Mouse (Mus musculus) limb, embryonic 13.5 days (tissue): Measurements from ENCODE around the gene Cwc25. TPM values are rescaled to one million over a fixed set of nuclear protein-coding genes. Genes with fewer than 3 reads are reported as not detected.
"Not testable (repeated sequence)": the region's sequence is repeated elsewhere in the genome, so short reads cannot be mapped to it uniquely, and the experiment has no call there.

Experiments used
- ATAC-seq: fragments of 200-750 bp; cut with Nextera tagmentation; 2 replicates; pipeline ENCODE4 v1.8.0; 2017; ENCODE audit warnings: low read depth, moderate number of reproducible peaks, moderate TSS enrichment; ENCODE audit not compliant: low FRiP score
- H3K27ac ChIP-seq: fragments of 300-500 bp; sonication (generic); 2 replicates; pipeline ENCODE4 v1.5.1; 2015; ENCODE audit warnings: inconsistent platforms, mild to moderate bottlenecking, moderate library complexity
- H3K27me3 ChIP-seq: fragments of 300-500 bp; sonication (generic); 2 replicates; pipeline ENCODE4 v1.6.1; 2015; ENCODE audit warnings: mild to moderate bottlenecking, inconsistent platforms
- H3K36me3 ChIP-seq: fragments of 300-500 bp; sonication (generic); 2 replicates; pipeline ENCODE4 v1.6.1; 2015; ENCODE audit warnings: inconsistent platforms, mild to moderate bottlenecking, moderate library complexity
- H3K4me1 ChIP-seq: fragments of 300-500 bp; sonication (generic); 2 replicates; pipeline ENCODE4 v1.6.1; 2015; ENCODE audit warnings: inconsistent platforms
- H3K4me2 ChIP-seq: fragments of 300-500 bp; sonication (generic); replicated peaks from 2 replicates; pipeline ENCODE4 v1.6.1; 2015; ENCODE audit warnings: inconsistent platforms, mild to moderate bottlenecking, moderate library complexity
- H3K4me3 ChIP-seq: fragments of 300-500 bp; sonication (generic); 2 replicates; pipeline ENCODE4 v1.5.1; 2015; ENCODE audit warnings: moderate library complexity, mild to moderate bottlenecking, inconsistent platforms
- H3K9ac ChIP-seq: fragments of 300-500 bp; sonication (generic); 2 replicates; pipeline ENCODE4 v1.6.1; 2015; ENCODE audit warnings: mild to moderate bottlenecking, inconsistent platforms
- H3K9me3 ChIP-seq: fragments of 300-500 bp; sonication (generic); 2 replicates; pipeline ENCODE4 v1.6.1; 2016; ENCODE audit warnings: inconsistent platforms
- WGBS: fragments of 180-500 bp; shearing (Covaris S2); methylation state at CpG from one replicate; pipeline ENCODE4 v1.1.7; 2015; 5-methylcytosine and 5-hydroxymethylcytosine counted together
- polyA plus RNA-seq: library from polyadenylated mRNA; unstranded; fragments of >200 nt; fragmentation: Nextera tagmentation; extraction: Ambion mirVana; gene quantifications from 2 replicates; pipeline ENCODE4 v1.2.1, GENCODE M21; 2015

Gene Cwc25
- polyA plus RNA-seq, 1 experiment from 2014 or later, result 23.3 TPM

GRCm38 (mm10) chr11:97739155-97739554 lies 27.2 kb downstream of the Cwc25 start:
- no peak overlapping the region for H3K4me3 ChIP-seq
- H3K9ac ChIP-seq, result no peak overlapping the region
- H3K4me1 ChIP-seq, result peaks cover 29% of the 10 kb centered on the region
- H3K27ac ChIP-seq, result no peak overlapping the region
- H3K9me3 ChIP-seq, result peaks cover 3% of the 10 kb centered on the region; the same call in 1 of the 2 replicates
- H3K27me3 ChIP-seq, result no peaks in the 10 kb centered on the region
- H3K4me2 ChIP-seq, result no peak overlapping the region
- WGBS, result 91% methylated on average over 3 of the region's 3 CpGs
- H3K36me3 ChIP-seq, result peaks cover 5% of the 10 kb centered on the region; the same call in 1 of the 2 replicates
- no peak for ATAC-seq

DNA sequence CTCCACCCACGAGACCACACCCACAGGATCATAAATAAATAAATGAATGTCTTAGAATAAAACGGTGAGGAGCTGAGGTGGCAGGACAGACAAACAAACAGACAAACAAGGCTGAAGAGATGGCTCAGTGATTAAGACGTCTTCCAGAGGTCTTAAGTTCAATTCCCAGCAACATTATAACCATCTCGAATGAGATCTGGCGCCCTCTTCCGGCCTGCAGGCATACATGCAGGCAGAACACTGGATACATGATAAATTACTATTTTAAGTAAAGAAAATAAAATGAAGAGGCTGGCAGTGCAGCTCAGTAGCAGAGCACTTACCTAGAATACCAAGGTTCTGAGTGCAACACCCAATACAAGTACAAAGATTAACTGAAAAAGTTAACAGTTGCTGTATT lies 27.7 kb downstream of the Cwc25 start:
- Histone ChIP-seq H3K4me2 (no peak overlapping the region), H3K9ac (no peak overlapping the region), H3K36me3 (peaks cover 5% of the 10 kb centered on the region; the same call in 1 of the 2 replicates), H3K4me3 (no peak overlapping the region), H3K9me3 (peaks cover 3% of the 10 kb centered on the region; the same call in 1 of the 2 replicates), H3K4me1 (peaks cover 31% of the 10 kb centered on the region), H3K27ac (no peak overlapping the region), H3K27me3 (no peaks in the 10 kb centered on the region)
- no peak for ATAC-seq
- 66% methylated on average over 6 of the region's 6 CpGs for WGBS

DNA sequence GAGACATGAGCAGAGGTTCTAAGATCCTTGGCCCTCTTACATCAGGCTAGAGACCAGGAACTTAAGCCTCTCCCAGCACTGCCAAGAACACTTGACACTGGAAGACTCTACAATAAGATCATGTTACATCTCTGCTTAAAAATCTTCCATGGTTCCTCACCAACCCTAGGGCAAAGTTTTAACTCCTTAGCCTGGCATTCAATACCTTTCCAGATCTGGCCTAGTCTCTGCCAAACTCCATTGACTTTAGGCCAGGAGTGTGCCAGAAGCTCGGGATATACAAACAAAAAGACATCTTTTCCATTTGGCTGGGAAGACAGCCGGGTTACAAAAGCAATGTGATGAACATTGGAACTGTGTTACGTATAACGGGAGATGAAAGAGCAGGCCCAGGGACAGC lies 28.8 kb downstream of the Cwc25 start:
- Histone ChIP-seq H3K27ac (no peak overlapping the region), H3K36me3 (peaks cover 9% of the 10 kb centered on the region), H3K4me2 (no peak overlapping the region), H3K4me3 (no peak overlapping the region), H3K9me3 (peaks cover 3% of the 10 kb centered on the region; the same call in 1 of the 2 replicates), H3K9ac (0 out of 2 replicates have a peak overlapping the region, but pooled peaks have one; percentile 4), H3K4me1 (peaks cover 24% of the 10 kb centered on the region), H3K27me3 (no peaks in the 10 kb centered on the region)
- WGBS, result 78% methylated on average over 4 of the region's 4 CpGs
- no peak for ATAC-seq

DNA sequence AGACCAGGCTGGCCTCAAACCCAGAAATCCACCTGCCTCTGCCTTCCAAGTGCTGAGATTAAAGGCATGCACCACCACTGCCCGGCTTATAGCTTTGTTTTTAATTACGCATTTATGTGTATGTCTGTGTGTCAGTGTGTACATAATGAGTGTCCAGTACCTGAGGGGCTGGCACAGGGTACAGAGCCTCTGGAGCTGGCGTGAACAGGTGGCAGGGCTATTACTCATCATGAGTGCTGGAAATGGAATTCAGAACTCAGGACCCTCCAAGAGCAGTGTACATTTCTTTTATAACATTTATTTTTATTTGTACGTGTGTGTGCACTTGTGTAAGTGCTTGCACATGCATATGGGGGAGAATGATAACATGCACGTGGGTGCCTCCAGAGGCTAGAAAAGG lies 29.7 kb downstream of the Cwc25 start:
- 88% methylated on average over 5 of the region's 5 CpGs for WGBS
- Histone ChIP-seq H3K9ac (no peak overlapping the region), H3K4me1 (peaks cover 19% of the 10 kb centered on the region), H3K4me3 (no peak overlapping the region), H3K9me3 (peaks cover 3% of the 10 kb centered on the region; the same call in 1 of the 2 replicates), H3K4me2 (no peak overlapping the region), H3K27me3 (no peaks in the 10 kb centered on the region), H3K27ac (no peak overlapping the region), H3K36me3 (peaks cover 18% of the 10 kb centered on the region)
- no peak for ATAC-seq

DNA sequence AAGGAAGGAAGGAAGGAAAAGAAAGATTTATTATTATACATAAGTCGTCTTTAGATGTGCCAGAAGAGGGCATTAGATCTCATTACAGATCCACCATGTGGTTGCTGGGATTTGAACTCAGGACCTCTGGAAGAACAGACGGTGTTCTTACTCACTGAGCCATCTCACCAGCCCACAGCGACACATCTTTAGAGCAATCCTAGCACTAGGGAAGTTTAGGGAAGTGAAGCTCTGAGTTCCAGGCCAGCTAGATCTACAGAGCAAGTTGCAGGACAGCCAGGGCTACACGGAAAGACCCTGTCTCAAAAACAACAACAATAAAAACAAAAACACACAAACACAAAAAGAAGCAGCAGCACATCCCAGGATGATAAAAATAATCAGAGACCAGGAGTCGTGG lies 31.5 kb downstream of the Cwc25 start:
- not testable (repeated sequence) for H3K27ac ChIP-seq

GRCm38 (mm10) chr11:97733689-97734088 lies 32.7 kb downstream of the Cwc25 start:
- Histone ChIP-seq H3K36me3 (peaks cover 45% of the 10 kb centered on the region), H3K9ac (peak overlapping the region; percentile 19; the same call in 1 of the 2 replicates), H3K27ac (no peak overlapping the region; the same call in 1 of the 2 replicates), H3K4me3 (no peak overlapping the region), H3K4me2 (no peak overlapping the region), H3K27me3 (no peaks in the 10 kb centered on the region), H3K4me1 (peaks cover 19% of the 10 kb centered on the region), H3K9me3 (no peaks in the 10 kb centered on the region)
- WGBS, result 17% methylated on average over 10 of the region's 10 CpGs
- ATAC-seq, result no peak

More for the DNA sequence above, 31.5 kb downstream of the Cwc25 start:
- H3K4me3 ChIP-seq, H3K9ac ChIP-seq, H3K4me2 ChIP-seq, H3K9me3 ChIP-seq, ATAC-seq, H3K27me3 ChIP-seq: not testable (repeated sequence)
- Histone ChIP-seq H3K36me3 (peaks cover 34% of the 10 kb centered on the region), H3K4me1 (peaks cover 19% of the 10 kb centered on the region)
- WGBS, result 88% methylated on average over 5 of the region's 5 CpGs

- H3K36me3 ChIP-seq, result peaks cover 88% of the 10 kb centered on the region
- 70% methylated on average over 7 of the region's 7 CpGs for WGBS
These were observed 37.6 kb downstream of the Cwc25 start for GRCm38 (mm10) chr11:97728730-97729129.

DNA sequence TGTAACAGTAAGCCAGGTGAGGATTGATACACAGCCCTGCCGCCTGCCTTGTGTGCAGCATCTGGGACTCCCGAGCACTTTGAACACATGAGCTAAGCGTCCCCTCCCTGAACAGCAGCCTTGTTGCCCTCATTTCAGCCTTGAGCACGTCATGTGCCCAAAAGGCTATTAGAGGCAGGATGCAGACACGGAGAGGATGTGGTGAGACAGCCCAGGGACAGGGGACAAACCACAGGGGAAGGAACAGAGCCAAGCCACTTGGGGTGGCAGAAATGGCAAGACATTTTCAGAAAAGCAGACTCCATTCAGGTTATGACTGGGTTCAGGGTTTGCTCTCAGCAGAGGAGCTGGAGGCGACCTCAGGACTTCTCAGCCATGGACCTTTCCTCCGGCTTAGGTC lies 38.0 kb downstream of the Cwc25 start:
- no peak overlapping the region for H3K4me2 ChIP-seq
- H3K9me3 ChIP-seq, result no peaks in the 10 kb centered on the region
- H3K4me1 ChIP-seq, result 0 out of 2 replicates have a peak, but pooled peaks cover under 1% of the 10 kb centered on the region
- no peak overlapping the region for H3K9ac ChIP-seq
- H3K4me3 ChIP-seq, result no peak overlapping the region
- WGBS, result 53% methylated on average over 7 of the region's 7 CpGs
- peaks cover 92% of the 10 kb centered on the region for H3K36me3 ChIP-seq
- ATAC-seq, result no peak
- no peaks in the 10 kb centered on the region for H3K27me3 ChIP-seq
- H3K27ac ChIP-seq, result no peak overlapping the region

More at GRCm38 (mm10) chr11:97728730-97729129, 37.6 kb downstream of the Cwc25 start:
- peaks cover 4% of the 10 kb centered on the region; the same call in 1 of the 2 replicates for H3K4me1 ChIP-seq
- H3K4me3 ChIP-seq, result no peak overlapping the region
- ATAC-seq, result no peak
- no peak overlapping the region for H3K9ac ChIP-seq
- H3K27me3 ChIP-seq, result no peaks in the 10 kb centered on the region
- no peaks in the 10 kb centered on the region for H3K9me3 ChIP-seq
- no peak overlapping the region for H3K27ac ChIP-seq
- no peak overlapping the region for H3K4me2 ChIP-seq

GRCm38 (mm10) chr11:97723709-97724108 lies 42.6 kb downstream of the Cwc25 start:
- Histone ChIP-seq H3K27ac (no peak overlapping the region), H3K36me3 (peaks cover 98% of the 10 kb centered on the region), H3K27me3 (no peaks in the 10 kb centered on the region), H3K4me1 (no peaks in the 10 kb centered on the region), H3K4me2 (no peak overlapping the region), H3K4me3 (no peak overlapping the region), H3K9ac (no peak overlapping the region), H3K9me3 (peaks cover 12% of the 10 kb centered on the region)
- ATAC-seq, result no peak
- WGBS, result 91% methylated on average over 7 of the region's 7 CpGs

- no peak for ATAC-seq
- peaks cover 98% of the 10 kb centered on the region for H3K36me3 ChIP-seq
- WGBS, result 82% methylated on average over 4 of the region's 4 CpGs
These were observed 45.0 kb downstream of the Cwc25 start for GRCm38 (mm10) chr11:97721338-97721737.

GRCm38 (mm10) chr11:97719041-97719440 lies 47.3 kb downstream of the Cwc25 start:
- Histone ChIP-seq H3K4me3 (no peak overlapping the region), H3K36me3 (peaks cover 91% of the 10 kb centered on the region), H3K27me3 (no peaks in the 10 kb centered on the region), H3K9ac (no peak overlapping the region), H3K4me2 (no peak overlapping the region), H3K9me3 (peaks cover 12% of the 10 kb centered on the region), H3K27ac (no peak overlapping the region), H3K4me1 (no peaks in the 10 kb centered on the region)
- 95% methylated on average over 4 of the region's 4 CpGs for WGBS
- ATAC-seq, result no peak

More at GRCm38 (mm10) chr11:97721338-97721737, 45.0 kb downstream of the Cwc25 start:
- Histone ChIP-seq H3K9me3 (peaks cover 12% of the 10 kb centered on the region), H3K4me1 (no peaks in the 10 kb centered on the region), H3K9ac (no peak overlapping the region), H3K4me2 (no peak overlapping the region), H3K4me3 (no peak overlapping the region), H3K27ac (no peak overlapping the region), H3K27me3 (no peaks in the 10 kb centered on the region)

DNA sequence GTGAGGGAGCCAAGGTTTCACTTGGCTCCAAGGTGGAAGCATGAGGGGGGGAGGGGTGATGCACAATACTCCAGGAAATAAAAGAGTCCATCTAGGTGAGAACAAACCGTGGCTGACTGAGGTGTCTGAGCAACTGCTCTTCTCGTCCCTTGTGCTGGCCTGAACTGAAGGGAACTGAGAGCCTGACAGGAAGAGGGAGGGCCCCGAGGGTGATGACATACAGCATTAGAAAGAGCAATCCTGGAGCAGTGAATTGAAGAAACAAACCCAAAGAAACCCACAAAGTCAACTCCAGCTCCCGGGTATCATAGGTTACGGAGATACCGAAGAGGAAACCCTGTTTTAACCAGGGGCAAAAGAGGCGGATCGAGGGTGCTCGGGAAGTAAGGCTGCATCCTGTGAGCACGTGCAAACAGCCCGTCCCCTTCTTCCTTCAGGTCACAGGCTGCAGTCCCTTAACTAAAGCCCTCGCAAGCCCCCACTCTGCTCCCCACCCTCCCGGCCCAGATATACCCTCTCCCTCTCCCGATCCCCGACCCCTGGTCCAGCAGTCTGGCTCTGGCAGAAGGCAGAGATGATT lies 48.0 kb downstream of the Cwc25 start:
- H3K36me3 ChIP-seq, result peaks cover 91% of the 10 kb centered on the region
- no peak overlapping the region for H3K4me2 ChIP-seq
- no peak overlapping the region for H3K4me3 ChIP-seq
- H3K27me3 ChIP-seq, result no peaks in the 10 kb centered on the region
- no peak overlapping the region for H3K9ac ChIP-seq
- ATAC-seq, result no peak
- 83% methylated on average over 15 of the region's 15 CpGs for WGBS
- peaks cover 12% of the 10 kb centered on the region for H3K9me3 ChIP-seq
- H3K4me1 ChIP-seq, result no peaks in the 10 kb centered on the region
- H3K27ac ChIP-seq, result no peak overlapping the region
